Mouse (Mus musculus) lung, adult 18-20 months (tissue): ENCODE data around the gene Gm17416.

Experiments used
- DNase-seq, 2 experiments: peaks; one replicate each; pipeline ENCODE4 v3.0.0; 2022; ENCODE audit warnings: mixed read lengths in 2 of 2

Gene Gm17416

DNA sequence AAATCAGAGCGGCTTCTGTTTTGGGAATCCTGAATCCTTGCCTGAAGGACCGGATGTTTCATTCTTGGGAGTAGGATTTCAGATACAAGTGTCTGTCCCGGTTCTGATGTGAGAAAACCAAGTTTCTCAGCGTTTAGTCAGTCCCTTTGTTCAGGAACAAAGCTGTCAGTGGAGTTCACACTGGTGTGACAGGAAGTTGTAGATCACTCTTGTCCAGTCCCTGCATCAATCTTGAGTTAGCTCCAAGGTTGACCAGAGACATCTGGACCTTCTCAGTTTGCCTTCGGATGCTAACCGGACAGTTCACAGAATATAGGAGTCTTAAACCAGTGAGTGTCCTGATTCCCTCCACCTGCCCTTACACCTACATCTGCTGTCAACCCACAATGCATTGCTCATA, 38.6 kb downstream of the Gm17416 start:
- no peak for DNase-seq

DNA sequence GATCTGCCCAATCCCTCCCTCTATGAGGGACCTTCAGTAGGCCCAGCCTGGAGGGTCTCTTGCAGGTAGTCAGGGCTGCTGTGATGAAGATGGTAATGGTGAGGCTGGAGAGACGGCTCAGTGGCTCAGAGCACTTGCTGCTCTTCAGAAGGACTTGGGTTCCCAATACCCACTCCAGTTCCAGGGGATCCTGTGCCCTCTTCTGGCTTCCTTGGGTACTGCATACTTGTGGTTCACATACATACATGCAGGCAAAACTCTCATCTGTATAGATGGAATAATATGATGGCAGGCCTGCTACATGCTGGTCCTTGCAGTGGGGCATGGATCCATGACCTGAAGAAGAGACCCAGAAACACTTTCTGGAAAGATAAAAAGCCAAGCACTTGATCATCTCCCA, 39.6 kb downstream of the Gm17416 start:
- no peak for DNase-seq

DNA sequence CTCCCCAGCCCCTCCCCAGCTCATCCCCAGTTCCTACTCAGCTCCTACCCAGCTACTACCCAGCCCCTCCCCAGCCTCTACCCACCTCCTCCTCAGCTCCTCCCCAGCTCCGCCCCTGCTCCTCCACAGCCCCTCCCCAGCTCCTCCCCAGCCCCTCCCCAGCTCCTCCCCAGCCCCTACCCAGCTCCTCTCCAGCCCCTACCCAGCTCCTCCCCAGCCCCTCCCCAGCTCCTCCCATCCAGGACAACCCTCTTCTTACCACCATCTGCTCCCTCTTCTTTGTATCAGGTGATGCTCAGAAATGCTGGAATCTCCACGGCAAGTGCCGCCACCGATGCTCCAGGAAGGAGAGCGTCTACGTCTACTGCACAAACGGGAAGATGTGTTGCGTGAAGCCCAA, 43.1 kb downstream of the Gm17416 start:
- DNase-seq: no peak

DNA sequence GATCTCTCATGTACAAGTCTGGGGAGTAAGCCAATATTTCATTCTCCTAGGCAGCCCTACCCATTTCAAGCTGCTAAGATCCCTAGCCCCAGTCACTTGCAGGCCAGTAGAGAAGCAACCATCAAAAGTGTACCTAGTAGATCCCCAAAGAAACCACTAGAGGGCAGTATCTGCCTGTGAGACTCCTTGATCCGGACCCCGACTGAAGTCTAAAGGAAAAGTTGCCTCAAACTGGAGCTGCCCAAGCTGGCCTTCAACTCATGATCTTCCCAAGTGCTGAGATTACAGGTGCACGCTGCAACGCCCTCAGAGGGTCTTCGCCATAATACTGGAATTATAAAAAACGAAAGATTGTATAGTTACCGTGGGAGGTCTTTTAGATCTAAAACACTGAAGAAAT, 46.4 kb downstream of the Gm17416 start:
- peak; percentile 25 to 42 for DNase-seq

DNA sequence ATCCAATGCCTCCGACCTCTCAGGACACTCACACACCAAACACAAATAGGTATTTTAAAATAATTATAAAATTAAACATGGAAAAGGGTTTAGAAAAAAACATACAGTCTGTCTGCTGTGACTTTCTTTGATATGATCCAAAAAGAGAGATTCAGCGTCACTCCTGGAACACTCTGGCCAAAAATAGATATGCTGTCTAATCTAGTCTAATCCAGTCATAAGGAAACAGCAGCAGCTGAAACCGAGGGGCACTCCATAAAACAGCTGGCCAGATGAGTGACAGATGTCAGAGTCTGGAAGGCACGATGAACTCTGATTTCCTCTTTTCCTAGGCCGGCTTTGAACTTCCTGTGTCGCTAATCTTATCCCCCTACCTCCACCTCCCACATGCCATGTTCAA, 47.3 kb downstream of the Gm17416 start:
- no peak for DNase-seq

DNA sequence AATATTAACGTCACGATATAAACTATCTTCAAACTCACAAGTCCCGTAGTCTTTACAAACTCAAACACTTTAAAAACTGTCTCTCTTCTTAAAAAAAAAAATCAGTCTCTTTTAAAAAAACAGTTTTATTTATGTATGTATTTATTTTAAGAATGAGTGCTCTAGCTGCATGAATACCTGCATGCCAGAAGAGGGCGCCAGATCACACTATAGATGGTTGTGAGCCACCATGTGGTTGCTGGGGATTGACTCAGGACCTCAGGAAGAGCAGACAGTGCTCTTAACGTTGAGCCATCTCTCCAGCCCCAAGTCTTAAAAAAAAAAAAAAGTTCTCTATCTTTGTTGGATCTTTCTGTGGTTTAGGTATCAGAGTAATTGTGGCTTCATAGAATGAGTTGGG, 48.2 kb downstream of the Gm17416 start:
- DNase-seq: no peak
